Mouse (Mus musculus) limb, embryonic 14.5 days (tissue): ENCODE measurements at regions not wholly inside any gene's neighbourhood (a gene's known extent, or its start where the extent isn't known, plus 50 kb on each side); places are given as distances from the start of the nearest gene placed in this dataset.

Experiments
- ATAC-seq: fragments of 200-750 bp; cut with Nextera tagmentation; 2 replicates; pipeline ENCODE4 v1.8.0; 2017; ENCODE audit warnings: low read depth, moderate number of reproducible peaks, moderate TSS enrichment; ENCODE audit not compliant: low FRiP score
- DNase-seq: peaks from one replicate; pipeline ENCODE4 v3.0.0-alpha.2; 2015; ENCODE audit warnings: low spot score
- H3K27ac ChIP-seq: fragments of 300-500 bp; sonication (generic); replicated peaks from 2 replicates; pipeline ENCODE4 v1.5.1; 2014; ENCODE audit warnings: low read depth, mild to moderate bottlenecking, low read length, moderate library complexity, mixed read lengths
- H3K27me3 ChIP-seq: fragments of 300-500 bp; sonication (generic); 2 replicates; pipeline ENCODE4 v1.6.1; 2014; ENCODE audit warnings: low read length, mixed read lengths; ENCODE audit not compliant: control insufficient read depth, insufficient read depth
- H3K36me3 ChIP-seq: fragments of 300-500 bp; sonication (generic); 2 replicates; pipeline ENCODE4 v1.6.1; 2014; ENCODE audit warnings: mild to moderate bottlenecking, low read length, moderate library complexity, mixed read lengths; ENCODE audit not compliant: control insufficient read depth, insufficient read depth
- H3K4me1 ChIP-seq: fragments of 300-500 bp; sonication (generic); 2 replicates; pipeline ENCODE4 v1.6.1; 2014; ENCODE audit warnings: antibody characterized with exemption, low read length, mixed read lengths; ENCODE audit not compliant: control insufficient read depth, insufficient read depth
- H3K4me2 ChIP-seq: fragments of 300-500 bp; sonication (generic); replicated peaks from 2 replicates; pipeline ENCODE4 v1.6.1; 2014; ENCODE audit warnings: low read depth, mild to moderate bottlenecking, low read length, moderate library complexity; ENCODE audit not compliant: severe bottlenecking
- H3K4me3 ChIP-seq: fragments of 300-500 bp; sonication (generic); replicated peaks from 2 replicates; pipeline ENCODE4 v1.5.1; 2014; ENCODE audit warnings: low read length
- H3K9ac ChIP-seq: fragments of 300-500 bp; sonication (generic); 2 replicates; pipeline ENCODE4 v1.6.1; 2014; ENCODE audit warnings: mild to moderate bottlenecking, low read depth, low read length, moderate library complexity; ENCODE audit not compliant: severe bottlenecking
- H3K9me3 ChIP-seq: fragments of 300-500 bp; sonication (generic); 2 replicates; pipeline ENCODE4 v1.6.1; 2016; ENCODE audit warnings: low read length; ENCODE audit not compliant: control insufficient read depth
- POLR2A ChIP-seq: fragments of 200-500 bp; IDR thresholded peaks from 2 replicates; pipeline ENCODE4 v1.8.0; 2012; ENCODE audit warnings: inconsistent platforms, mild to moderate bottlenecking, moderate library complexity, borderline replicate concordance; ENCODE audit not compliant: insufficient read depth, insufficient read length; ENCODE audit errors: extremely low read depth
- WGBS: fragments of 180-500 bp; shearing (Covaris S2); extraction: QIAGEN DNeasy Blood & Tissue Kit; methylation state at CpG from one replicate; pipeline ENCODE4 v1.1.7; 2014; 5-methylcytosine and 5-hydroxymethylcytosine counted together

GRCm38 (mm10) chr1:63395427-63395826 lies 50.3 kb upstream of the Adam23 start:
- ATAC-seq (peak; percentile 81), DNase-seq (peak; percentile 61)
- H3K4me3 ChIP-seq, result no peak overlapping the region
- no peaks in the 10 kb centered on the region for H3K27me3 ChIP-seq
- H3K9ac ChIP-seq, result no peak overlapping the region
- 88% methylated on average over 3 of the region's 3 CpGs for WGBS
- H3K36me3 ChIP-seq, result no peaks in the 10 kb centered on the region
- no peak overlapping the region for H3K27ac ChIP-seq
- no peak for TF ChIP-seq POLR2A
- H3K4me2 ChIP-seq, result no peak overlapping the region
- H3K9me3 ChIP-seq, result no peaks in the 10 kb centered on the region
- no peaks in the 10 kb centered on the region for H3K4me1 ChIP-seq
